Mouse (Mus musculus): ENCODE measurements around the gene Bag6. TPM values are rescaled to one million over a fixed set of nuclear protein-coding genes. Genes with fewer than 3 reads are reported as not detected.

Gene Bag6
- polyA plus RNA-seq (2017; shearing (Covaris generic)), result 10 to 100 TPM; 26.2 to 34.1 TPM

GRCm38 (mm10) chr17:35134801-35135590 lies at the start of gene Bag6:
Gene Bag6 (plus strand): TSS chr17:35135178.
- peak; percentile 79 for ATAC-seq

- no peak for ATAC-seq
Measured at GRCm38 (mm10) chr17:35085208-35085865, 49.6 kb upstream of the Bag6 start, which contains the start of gene Ly6g6f. Gene Ly6g6f (minus strand): TSS chr17:35085610.

GRCm38 (mm10) chr17:35088151-35088550 lies 46.8 kb upstream of the Bag6 start:
- ATAC-seq, result no peak

GRCm38 (mm10) chr17:35088825-35089644 lies 45.9 kb upstream of the Bag6 start, which contains the start of gene Abhd16a:
Gene Abhd16a (plus strand): TSS chr17:35089263.
- peak; percentile 93 for ATAC-seq

GRCm38 (mm10) chr17:35090166-35090932 lies 44.6 kb upstream of the Bag6 start:
- ATAC-seq, result no peak

GRCm38 (mm10) chr17:35092403-35093198 lies 42.4 kb upstream of the Bag6 start:
- no peak for ATAC-seq

GRCm38 (mm10) chr17:35094475-35095365 lies 40.3 kb upstream of the Bag6 start:
- no peak for ATAC-seq

- ATAC-seq, result no peak
Measured at GRCm38 (mm10) chr17:35096597-35096996, 38.4 kb upstream of the Bag6 start.

GRCm38 (mm10) chr17:35097164-35097655 lies 37.8 kb upstream of the Bag6 start:
- no peak for ATAC-seq

- ATAC-seq, result no peak
Measured at GRCm38 (mm10) chr17:35100196-35100765, 34.7 kb upstream of the Bag6 start.

GRCm38 (mm10) chr17:35101161-35101560 lies 33.8 kb upstream of the Bag6 start:
- ATAC-seq, result no peak

- no peak for ATAC-seq
Measured at GRCm38 (mm10) chr17:35102299-35102698, 32.7 kb upstream of the Bag6 start.

GRCm38 (mm10) chr17:35103221-35103690 lies 31.7 kb upstream of the Bag6 start:
- ATAC-seq, result no peak

- no peak for ATAC-seq
Measured at GRCm38 (mm10) chr17:35104079-35104478, 30.9 kb upstream of the Bag6 start.

- ATAC-seq, result no peak
Measured at GRCm38 (mm10) chr17:35104754-35105153, 30.2 kb upstream of the Bag6 start.

GRCm38 (mm10) chr17:35105740-35106389 lies 29.1 kb upstream of the Bag6 start:
- no peak for ATAC-seq

GRCm38 (mm10) chr17:35106522-35106921 lies 28.5 kb upstream of the Bag6 start:
- ATAC-seq, result no peak

GRCm38 (mm10) chr17:35108097-35108496 lies 26.9 kb upstream of the Bag6 start, which contains the start of gene Ly6g5c:
Gene Ly6g5c (plus strand): TSS chr17:35108279.
- no peak for ATAC-seq

GRCm38 (mm10) chr17:35111774-35112173 lies 23.2 kb upstream of the Bag6 start:
- ATAC-seq, result no peak
